Comparison of ENCODE assay signal across 23 mouse cellular contexts in the genomic region with DNA sequence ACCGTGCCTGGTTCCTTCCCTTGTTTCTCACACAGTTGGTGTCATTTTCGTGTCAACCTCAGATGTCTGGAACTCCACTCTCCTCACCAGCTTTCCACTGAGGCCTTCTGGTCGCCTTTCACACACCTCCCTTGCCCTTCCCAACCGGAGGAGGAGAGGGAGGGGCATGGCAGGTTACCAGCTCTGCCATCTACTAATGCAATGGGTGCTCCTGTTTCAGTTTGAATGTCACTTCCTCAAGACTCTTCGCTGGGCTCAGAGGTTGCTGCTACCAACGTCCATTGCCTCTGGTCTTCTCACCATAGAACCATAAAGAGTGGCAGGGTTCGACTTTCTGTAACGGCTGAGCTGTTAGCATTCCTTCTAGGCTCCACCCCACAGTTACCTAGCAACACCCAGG. TPM values are rescaled to one million over a fixed set of nuclear protein-coding genes. Genes with fewer than 3 reads are reported as not detected.
A peak's percentile ranks its signal among the peaks of the same experiment; 100 is the strongest.
DNase-seq lines count a peak whose midpoint lies in the region; ATAC-seq and TF ChIP-seq lines count a peak whose summit lies in the region.
"Had no signal": no experiment of that assay in that cellular context is flagged by ENCODE, and none has a peak within 500 bp of the region (broad histone marks: within the 10 kb centered on the region; RNA-seq: fewer than 3 reads in every experiment).

No protein-coding gene starts in this region.

- no peak overlapping the region for H3K4me3 ChIP-seq in forebrain, embryonic 10.5 days
- H3K4me3 ChIP-seq in forebrain, embryonic 12.5 days (replicated peaks) = no peak overlapping the region
- H3K4me3 ChIP-seq in lung, adult 2 months (replicated peaks; ENCODE audit: extremely low read depth, low read depth, low read length) = no peak overlapping the region
- no peak overlapping the region for H3K4me3 ChIP-seq in lung, postnatal 0 days (ENCODE audit: low read depth, low read length)
- H3K4me3 ChIP-seq: embryonic facial prominence, embryonic 15.5 days; hindbrain, embryonic 15.5 days; intestine, embryonic 15.5 days; left cerebral cortex, adult 2 months; limb, embryonic 12.5 days; liver, embryonic 12.5 days; midbrain, embryonic 12.5 days; neural tube, embryonic 12.5 days had no signal

- no peak overlapping the region for H3K9ac ChIP-seq in forebrain, embryonic 12.5 days
- H3K9ac ChIP-seq in lung, postnatal 0 days (replicated peaks; ENCODE audit: low read depth) = no peak overlapping the region
- H3K9ac ChIP-seq: embryonic facial prominence, embryonic 15.5 days; hindbrain, embryonic 15.5 days; intestine, embryonic 15.5 days; limb, embryonic 12.5 days; liver, embryonic 12.5 days; midbrain, embryonic 12.5 days; neural tube, embryonic 12.5 days had no signal

- no peaks in the 10 kb centered on the region for H3K36me3 ChIP-seq in forebrain, embryonic 10.5 days (replicated peaks)
- H3K36me3 ChIP-seq in forebrain, embryonic 12.5 days (replicated peaks) = no peaks in the 10 kb centered on the region
- no peaks in the 10 kb centered on the region for H3K36me3 ChIP-seq in lung, postnatal 0 days (ENCODE audit: insufficient read depth, low read length)
- H3K36me3 ChIP-seq: embryonic facial prominence, embryonic 15.5 days; hindbrain, embryonic 15.5 days; intestine, embryonic 15.5 days; limb, embryonic 12.5 days; liver, embryonic 12.5 days; midbrain, embryonic 12.5 days; neural tube, embryonic 12.5 days had no signal

- WGBS in forebrain, embryonic 10.5 days = 45% methylated on average over 8 of the region's 8 CpGs
- 45% methylated on average over 8 of the region's 8 CpGs for WGBS in forebrain, embryonic 12.5 days
- 38% methylated on average over 8 of the region's 8 CpGs for WGBS in lung, adult 2 months
- 24% methylated on average over 8 of the region's 8 CpGs for WGBS in lung, postnatal 0 days
- whole genome bisulfite sequencing in large intestine, adult 2 months = 20% methylated on average over 8 of the region's 8 CpGs

- peaks cover 40% of the 10 kb centered on the region for H3K4me1 ChIP-seq in forebrain, embryonic 10.5 days
- peaks cover 16% of the 10 kb centered on the region for H3K4me1 ChIP-seq in forebrain, embryonic 12.5 days
- peaks cover 7% of the 10 kb centered on the region for H3K4me1 ChIP-seq in lung, adult 2 months (ENCODE audit: control insufficient read depth, insufficient read depth, low read length)
- peaks cover 11% of the 10 kb centered on the region; the same call in 1 of the 2 replicates for H3K4me1 ChIP-seq in lung, postnatal 0 days (ENCODE audit: insufficient read depth, low read depth, low read length)

- no peak for DNase-seq in forebrain, embryonic 10.5 days (ENCODE audit: extremely low spot score, low spot score)
- DNase-seq in lung, adult 2 months = peak; percentile 23
- DNase-seq in lung, postnatal 0 days (ENCODE audit: low spot score) = no peak
- peak; percentile 75 for DNase-seq in A20 (ENCODE audit: low read depth, low spot score)
- DNase-seq in large intestine, adult 2 months (ENCODE audit: low read depth, low spot score) = peak; percentile 54
- no peak for DNase-seq in thymus, adult 18-20 months
- no peak for DNase-seq in cerebellum, postnatal 25 days
- DNase-seq: adrenal gland, adult 2 months; cerebellum, adult 9-11 months; heart, postnatal 4 days; layer of hippocampus, adult 9-11 months; right cerebral cortex, postnatal 4 days; thymus, adult 2 months had no signal

- no peak for ATAC-seq in forebrain, embryonic 12.5 days (ENCODE audit: low FRiP score)
- no peak for ATAC-seq in lung, postnatal 0 days
- ATAC-seq: intestine, embryonic 15.5 days; liver, embryonic 12.5 days had no signal

- H3K9me3 ChIP-seq in forebrain, embryonic 10.5 days = no peaks in the 10 kb centered on the region
- H3K9me3 ChIP-seq in forebrain, embryonic 12.5 days = no peaks in the 10 kb centered on the region
- no peaks in the 10 kb centered on the region for H3K9me3 ChIP-seq in lung, postnatal 0 days (ENCODE audit: low read length)
- H3K9me3 ChIP-seq: embryonic facial prominence, embryonic 15.5 days; hindbrain, embryonic 15.5 days; intestine, embryonic 15.5 days; limb, embryonic 12.5 days; liver, embryonic 12.5 days; midbrain, embryonic 12.5 days; neural tube, embryonic 12.5 days had no signal

- peaks cover 44% of the 10 kb centered on the region for H3K27me3 ChIP-seq in forebrain, embryonic 10.5 days (ENCODE audit: poor library complexity, severe bottlenecking)
- peaks cover 47% of the 10 kb centered on the region for H3K27me3 ChIP-seq in forebrain, embryonic 12.5 days
- H3K27me3 ChIP-seq in lung, postnatal 0 days (replicated peaks; ENCODE audit: insufficient read depth, low read length) = no peaks in the 10 kb centered on the region
- H3K27me3 ChIP-seq: intestine, embryonic 15.5 days had no signal

- H3K27ac ChIP-seq in forebrain, embryonic 10.5 days = peak overlapping the region; percentile 40
- no peak overlapping the region for H3K27ac ChIP-seq in forebrain, embryonic 12.5 days
- H3K27ac ChIP-seq in lung, postnatal 0 days (ENCODE audit: low read length) = no peak overlapping the region
- H3K27ac ChIP-seq: embryonic facial prominence, embryonic 15.5 days; hindbrain, embryonic 15.5 days; intestine, embryonic 15.5 days; left cerebral cortex, adult 2 months; limb, embryonic 12.5 days; liver, embryonic 12.5 days; macrophage; midbrain, embryonic 12.5 days; neural tube, embryonic 12.5 days had no signal

- TF ChIP-seq CTCF in lung, adult 2 months (IDR thresholded peaks at IDR 0.05; ENCODE audit: insufficient read depth, low read length) = no peak
- TF ChIP-seq CTCF in lung, postnatal 0 days (IDR thresholded peaks at IDR 0.05) = no peak

- H3K4me2 ChIP-seq in forebrain, embryonic 12.5 days = no peak overlapping the region
- H3K4me2 ChIP-seq in lung, postnatal 0 days (replicated peaks; ENCODE audit: low read depth, low read length) = no peak overlapping the region
- H3K4me2 ChIP-seq: embryonic facial prominence, embryonic 15.5 days; hindbrain, embryonic 15.5 days; intestine, embryonic 15.5 days; limb, embryonic 12.5 days; liver, embryonic 12.5 days; midbrain, embryonic 12.5 days; neural tube, embryonic 12.5 days had no signal

- no peak for TF ChIP-seq POLR2A in lung, adult 2 months (IDR thresholded peaks at IDR 0.05; ENCODE audit: borderline replicate concordance, extremely low read depth, low read depth, low read length)

- no peak for TF ChIP-seq EP300 in lung, postnatal 0 days (IDR thresholded peaks at IDR 0.05)

RNA-seq across cellular contexts. Expression of a gene that starts 5.5 kb away (rescaled TPM):
- polyA plus RNA-seq in forebrain, embryonic 10.5 days (2016; fragmentation: Nextera tagmentation; extraction: Ambion mirVana) = 34.4 and 37.1 TPM in 2 replicates
- polyA plus RNA-seq in forebrain, embryonic 12.5 days (2016; fragmentation: Nextera tagmentation; extraction: Ambion mirVana) = 9.4 and 13.6 TPM in 2 replicates
- 62.6 and 63.8 TPM in 2 replicates for polyA plus RNA-seq in lung, adult 2 months (2012; rRNA removed)
- 235 and 248 TPM in 2 replicates for polyA plus RNA-seq in lung, postnatal 0 days (2015; fragmentation: Nextera tagmentation; extraction: Ambion mirVana)
- polyA plus RNA-seq in large intestine, adult 2 months (2012; rRNA removed) = 214 and 251 TPM in 2 replicates
- polyA plus RNA-seq: macrophage had no signal

RNA-seq across cellular contexts. Expression of a gene that starts 18.2 kb away (rescaled TPM):
- 32.6 and 35.6 TPM in 2 replicates for polyA plus RNA-seq in forebrain, embryonic 10.5 days (2016; fragmentation: Nextera tagmentation; extraction: Ambion mirVana)
- 10.0 and 13.4 TPM in 2 replicates for polyA plus RNA-seq in forebrain, embryonic 12.5 days (2016; fragmentation: Nextera tagmentation; extraction: Ambion mirVana)
- 128 and 147 TPM in 2 replicates for polyA plus RNA-seq in lung, adult 2 months (2012; rRNA removed)
- polyA plus RNA-seq in lung, postnatal 0 days (2015; fragmentation: Nextera tagmentation; extraction: Ambion mirVana) = 353 and 389 TPM in 2 replicates
- 2,897 and 3,506 TPM in 2 replicates for polyA plus RNA-seq in large intestine, adult 2 months (2012; rRNA removed)
- polyA plus RNA-seq: macrophage had no signal

RNA-seq across cellular contexts. Expression of a gene that starts 51.1 kb away (rescaled TPM):
- 140 and 143 TPM in 2 replicates for polyA plus RNA-seq in forebrain, embryonic 10.5 days (2016; fragmentation: Nextera tagmentation; extraction: Ambion mirVana)
- 109 TPM in 2 replicates for polyA plus RNA-seq in forebrain, embryonic 12.5 days (2016; fragmentation: Nextera tagmentation; extraction: Ambion mirVana)
- 47.3 and 87.1 TPM in 2 replicates for polyA plus RNA-seq in lung, adult 2 months (2012; rRNA removed)
- polyA plus RNA-seq in lung, postnatal 0 days (2015; fragmentation: Nextera tagmentation; extraction: Ambion mirVana) = 54.0 and 61.8 TPM in 2 replicates
- polyA plus RNA-seq in large intestine, adult 2 months (2012; rRNA removed) = 58.6 and 78.1 TPM in 2 replicates

Comparison
In these comparisons a context has a peak if more than half of its experiments do, and no peak if none do; other contexts are left out.
1. DNase-seq: peak in lung, adult 2 months (single experiment), A20 (single experiment) and large intestine, adult 2 months (single experiment); none in forebrain, embryonic 10.5 days (single experiment), lung, postnatal 0 days (single experiment), thymus, adult 18-20 months (0 of 2) and cerebellum, postnatal 25 days (0 of 2).